Comparison of ENCODE assay signal across 14 mouse cellular contexts in genomic region chr11:116935917-116936316, GRCm38 (mm10). TPM values are rescaled to one million over a fixed set of nuclear protein-coding genes. Genes with fewer than 3 reads are reported as not detected.
A peak's percentile ranks its signal among the peaks of the same experiment; 100 is the strongest.
DNase-seq lines count a peak whose midpoint lies in the region; ATAC-seq lines count a peak whose summit lies in the region.
"Had no signal": no experiment of that assay in that cellular context is flagged by ENCODE, and none has a peak within 500 bp of the region (broad histone marks: within the 10 kb centered on the region; RNA-seq: fewer than 3 reads in every experiment).

No protein-coding gene starts in this region.

- DNase-seq in kidney, adult 8-10 months = no peak
- DNase-seq in right cerebral cortex, adult 18-20 months = peak; percentile 45
- DNase-seq in right cerebral cortex, postnatal 4 days = no peak
- DNase-seq in right cerebral cortex, postnatal 25 days = peak; percentile 36
- no peak for DNase-seq in embryo, embryonic 10 days (ENCODE audit: low spot score)
- DNase-seq: cerebellum, adult 9-11 months; heart, postnatal 36 days; kidney, adult 2 months; lung, postnatal 14 days had no signal

- peak overlapping the region; percentile 49; the same call in 1 of the 2 replicates for H3K27ac ChIP-seq in kidney, embryonic 15.5 days
- peak overlapping the region; percentile 54; the same call in 1 of the 2 replicates for H3K27ac ChIP-seq in midbrain, embryonic 15.5 days
- H3K27ac ChIP-seq: liver, embryonic 12.5 days had no signal

- no peaks in the 10 kb centered on the region for H3K36me3 ChIP-seq in kidney, embryonic 15.5 days
- peaks cover 18% of the 10 kb centered on the region for H3K36me3 ChIP-seq in midbrain, embryonic 15.5 days (replicated peaks)
- H3K36me3 ChIP-seq: liver, embryonic 12.5 days had no signal

- peaks cover 26% of the 10 kb centered on the region for H3K27me3 ChIP-seq in kidney, embryonic 15.5 days
- no peaks in the 10 kb centered on the region for H3K27me3 ChIP-seq in midbrain, embryonic 15.5 days (replicated peaks)

- H3K4me2 ChIP-seq in kidney, embryonic 15.5 days = no peak overlapping the region
- no peak overlapping the region for H3K4me2 ChIP-seq in midbrain, embryonic 15.5 days
- H3K4me2 ChIP-seq: liver, embryonic 12.5 days had no signal

- H3K4me3 ChIP-seq in kidney, embryonic 15.5 days (replicated peaks) = no peak overlapping the region
- no peak overlapping the region for H3K4me3 ChIP-seq in midbrain, embryonic 15.5 days
- H3K4me3 ChIP-seq: liver, embryonic 12.5 days had no signal

- no peak for ATAC-seq in kidney, embryonic 15.5 days (replicated peaks; ENCODE audit: low FRiP score)
- ATAC-seq in midbrain, embryonic 15.5 days (replicated peaks) = no peak; the same call in 1 of the 2 replicates
- ATAC-seq in granulocyte monocyte progenitor cell, adult 5-6 weeks (replicated peaks; ENCODE audit: poor library complexity, severe bottlenecking) = no peak
- ATAC-seq: liver, embryonic 12.5 days had no signal

- no peak overlapping the region for H3K9ac ChIP-seq in kidney, embryonic 15.5 days
- H3K9ac ChIP-seq in midbrain, embryonic 15.5 days = no peak overlapping the region
- H3K9ac ChIP-seq: liver, embryonic 12.5 days had no signal

- WGBS in kidney, embryonic 15.5 days = 24% methylated on average over 9 of the region's 9 CpGs
- WGBS in midbrain, embryonic 15.5 days = 52% methylated on average over 9 of the region's 9 CpGs

- H3K4me1 ChIP-seq in kidney, embryonic 15.5 days = peaks cover 45% of the 10 kb centered on the region
- H3K4me1 ChIP-seq in midbrain, embryonic 15.5 days = peaks cover 24% of the 10 kb centered on the region
- H3K4me1 ChIP-seq: liver, embryonic 12.5 days had no signal

- no peaks in the 10 kb centered on the region for H3K9me3 ChIP-seq in kidney, embryonic 15.5 days (replicated peaks)
- H3K9me3 ChIP-seq in midbrain, embryonic 15.5 days = no peaks in the 10 kb centered on the region
- H3K9me3 ChIP-seq: liver, embryonic 12.5 days had no signal

RNA-seq across cellular contexts. Expression of gene Mgat5b, which starts 17.3 kb away (rescaled TPM):
- polyA plus RNA-seq in kidney, embryonic 15.5 days (2015; fragmentation: Nextera tagmentation; extraction: Ambion mirVana) = 0.13 and 0.43 TPM in 2 replicates
- 28.3 and 28.6 TPM in 2 replicates for polyA plus RNA-seq in midbrain, embryonic 15.5 days (2015; fragmentation: Nextera tagmentation; extraction: Ambion mirVana)
- total RNA-seq in granulocyte monocyte progenitor cell, adult 5-6 weeks (2014; fragmentation: Nextera tagmentation) = not detected in 2 replicates
- total RNA-seq in granulocyte monocyte progenitor cell, adult 5-6 weeks (2017) = not detected in 2 replicates
- total RNA-seq: CH12.LX had no signal
- polyA plus RNA-seq: liver, embryonic 12.5 days had no signal

Comparison
In these comparisons a context has a peak if more than half of its experiments do, and no peak if none do; other contexts are left out.
1. DNase-seq: peak in right cerebral cortex, adult 18-20 months (single experiment) and right cerebral cortex, postnatal 25 days (single experiment); none in kidney, adult 8-10 months (0 of 2), right cerebral cortex, postnatal 4 days (single experiment) and embryo, embryonic 10 days (single experiment).
2. RNA of gene Mgat5b, which starts 17.3 kb away (polyA plus RNA-seq): 28.3 to 28.6 TPM in midbrain, embryonic 15.5 days; 0.13 to 0.43 TPM in kidney, embryonic 15.5 days; every median in the first group is over 10 times any median in the second.